Mouse (Mus musculus): ENCODE data around the gene Cdca4. TPM values are rescaled to one million over a fixed set of nuclear protein-coding genes. Genes with fewer than 3 reads are reported as not detected.
A peak's percentile ranks its signal among the peaks of the same experiment; 100 is the strongest.

The Cdca4 gene
- total RNA-seq, 2 experiments from 2014 or later, result 9.4 to 12.0 TPM

DNA sequence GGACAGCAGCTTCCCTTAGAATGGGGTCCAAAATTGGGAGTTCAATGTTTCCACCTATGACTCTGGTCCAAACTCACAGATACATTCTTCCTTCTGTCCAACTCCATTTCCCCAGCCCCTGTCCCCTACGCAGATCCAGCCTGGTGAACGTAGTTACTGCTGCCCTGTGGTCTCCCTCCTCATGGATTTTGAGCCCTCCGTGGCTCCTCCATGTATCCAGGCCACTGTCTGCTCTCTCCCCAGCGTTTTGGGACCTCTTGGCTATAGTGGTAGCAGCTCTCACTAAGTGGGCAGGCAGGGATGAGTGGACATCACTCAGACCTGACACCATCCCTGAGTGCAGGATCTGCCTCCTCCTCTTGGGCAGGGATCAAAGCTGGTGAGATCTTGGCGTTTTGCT is 30.5 kb downstream of the Cdca4 start:
- no peak for DNase-seq

GRCm38 (mm10) chr12:112798332-112798681 is 30.9 kb downstream of the Cdca4 start:
- no peak for DNase-seq

DNA sequence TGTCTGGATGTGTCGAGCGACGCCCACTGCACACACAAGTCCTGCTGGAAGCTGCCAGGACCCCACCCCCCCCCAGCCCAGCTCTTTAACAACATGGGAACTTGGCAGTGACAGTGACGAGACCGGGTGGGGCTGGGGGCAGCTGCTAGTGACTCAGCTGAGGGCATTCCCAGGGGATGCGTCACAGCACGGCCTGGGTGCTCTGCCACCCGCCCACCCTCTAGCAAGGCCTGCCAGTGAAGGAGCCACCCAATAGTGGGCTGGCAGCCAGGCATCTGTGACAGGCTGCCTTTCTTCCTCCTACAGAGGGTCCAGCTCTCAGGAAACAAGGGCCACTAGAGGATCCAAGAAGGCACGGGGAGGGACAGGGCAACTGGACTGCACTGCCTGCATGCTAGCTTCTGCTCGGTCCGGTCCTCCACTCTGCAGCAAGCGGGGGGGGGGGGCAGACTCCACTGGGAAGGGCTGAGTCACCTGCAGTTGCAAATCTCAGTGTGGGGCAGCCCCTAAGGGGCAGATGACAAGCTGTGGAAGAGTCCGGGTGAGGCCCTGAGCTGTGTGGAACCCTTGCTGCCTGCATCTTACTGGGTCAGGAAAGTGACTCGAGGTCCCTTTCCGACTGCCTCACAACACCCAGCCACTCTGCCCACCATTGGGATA is 31.4 kb downstream of the Cdca4 start:
- no peak for DNase-seq

DNA sequence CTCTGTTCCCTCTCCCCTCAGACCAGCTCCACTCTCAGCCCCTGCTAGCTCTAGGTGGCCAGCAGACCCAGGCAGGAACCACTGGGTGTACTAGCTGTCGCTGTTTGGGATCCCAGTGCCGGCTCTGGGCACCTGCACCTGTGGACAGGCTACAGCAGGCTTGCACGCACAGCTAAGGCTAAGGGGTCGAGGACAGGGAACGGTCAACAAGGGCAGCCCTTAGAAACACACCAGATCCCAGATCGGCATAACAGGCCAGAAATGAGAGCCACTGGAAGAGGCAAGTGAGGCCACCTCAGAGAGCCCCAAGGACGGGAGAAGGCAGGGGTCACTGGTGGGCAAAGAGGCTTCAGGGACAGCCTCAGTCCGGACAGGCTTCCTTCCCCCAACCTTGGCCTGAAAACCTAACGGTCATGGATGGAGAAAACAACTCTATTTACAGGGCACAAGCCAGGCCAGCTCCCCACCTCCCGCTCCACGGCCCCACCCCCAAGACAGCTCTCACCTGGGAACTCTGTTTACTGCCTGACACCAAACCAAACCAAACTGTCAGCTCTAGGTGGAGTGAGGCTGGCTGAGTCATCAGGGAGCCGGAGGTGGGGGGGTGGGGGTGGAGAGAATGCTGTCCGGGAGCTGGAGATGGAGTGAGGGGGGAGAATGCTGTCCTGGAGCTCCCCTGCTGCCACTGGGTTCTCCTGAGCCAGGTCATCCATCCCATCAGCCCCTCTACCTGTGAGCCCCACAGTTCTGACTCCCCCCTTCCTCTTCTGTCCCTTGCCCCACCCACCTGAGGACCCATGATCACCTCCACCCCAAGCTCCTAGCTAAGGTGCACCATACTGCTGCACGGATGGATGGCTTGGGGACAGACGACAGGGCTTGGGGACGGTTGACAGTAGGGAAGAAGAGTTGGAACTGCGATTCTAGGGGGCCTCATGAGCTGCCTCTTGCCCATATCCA is 32.4 kb downstream of the Cdca4 start:
- no peak for DNase-seq

DNA sequence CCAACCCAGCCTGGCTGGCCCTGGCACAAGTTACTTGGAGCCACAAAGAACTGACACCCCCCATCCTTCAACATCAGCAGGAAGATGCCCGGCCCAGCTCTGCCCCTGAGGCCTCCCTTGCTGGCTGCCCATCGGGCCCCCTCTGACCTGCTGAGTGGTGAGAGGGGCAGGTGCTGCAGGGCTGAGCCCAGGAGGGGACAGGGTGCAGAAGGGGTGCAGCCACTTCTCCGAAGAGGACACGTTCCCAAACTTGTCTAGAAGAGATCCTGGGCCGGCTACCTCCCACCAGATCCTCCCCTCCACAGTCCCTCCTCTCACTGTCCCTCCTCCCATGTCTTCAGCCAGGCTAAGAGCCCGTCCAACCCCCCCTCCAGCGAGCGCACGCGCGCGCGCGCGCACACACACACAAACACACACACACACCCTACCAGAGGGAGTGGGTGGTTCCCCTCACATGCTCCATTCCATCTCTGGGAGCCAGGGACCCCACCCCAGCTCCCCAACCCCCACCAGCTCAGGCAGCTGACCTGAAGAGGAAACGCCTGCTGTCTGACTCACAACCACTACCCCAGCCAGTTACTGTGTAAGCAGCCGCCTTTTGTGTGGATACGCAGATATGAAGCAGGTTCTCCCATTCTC is 33.6 kb downstream of the Cdca4 start:
- no peak for DNase-seq

GRCm38 (mm10) chr12:112794998-112795397 is 34.2 kb downstream of the Cdca4 start:
- DNase-seq, result no peak

DNA sequence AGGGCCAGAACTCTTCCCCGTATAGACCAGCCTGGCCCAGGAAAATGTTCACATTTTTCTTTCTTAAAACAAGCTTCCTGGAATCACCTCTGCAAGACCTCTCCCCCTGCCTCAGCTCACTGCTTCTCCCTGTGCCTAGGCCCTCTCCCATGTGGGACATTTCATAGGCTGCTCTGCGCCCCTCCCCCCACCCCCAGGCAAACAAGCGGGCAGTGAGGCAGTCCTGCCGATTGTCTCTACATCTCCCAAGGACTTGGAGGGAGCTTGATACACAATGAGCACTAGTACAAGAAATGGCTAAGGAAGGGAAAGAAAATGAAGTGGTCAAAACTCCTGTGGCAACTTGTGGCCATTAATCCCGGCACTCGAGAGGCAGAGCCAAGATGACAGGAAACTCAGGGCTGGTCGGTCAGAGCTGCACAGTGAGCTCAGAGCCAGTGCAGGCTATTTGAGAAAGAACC is 34.8 kb downstream of the Cdca4 start:
- no peak for DNase-seq

GRCm38 (mm10) chr12:112793601-112794355 is 35.4 kb downstream of the Cdca4 start:
- DNase-seq, result peak; percentile 47

DNA sequence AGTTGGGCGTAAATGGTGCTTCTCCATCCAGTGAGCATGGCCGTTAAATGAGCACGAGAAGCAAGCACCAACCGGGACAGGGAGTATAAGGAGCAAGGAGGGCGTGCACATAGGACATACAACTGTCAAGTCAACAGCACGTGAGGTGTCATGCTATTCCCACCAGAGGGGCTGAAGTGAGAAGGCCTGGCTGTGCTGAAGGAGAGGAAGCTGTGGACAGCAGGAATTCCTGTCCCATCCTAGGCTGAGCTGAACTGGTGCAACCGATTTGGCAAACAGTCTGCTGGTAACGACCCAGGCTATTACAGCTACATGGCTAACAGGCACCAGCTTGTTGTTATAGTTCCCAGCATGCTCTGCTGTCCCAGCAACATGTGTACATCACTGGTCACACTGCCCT is 38.2 kb downstream of the Cdca4 start:
- no peak for DNase-seq

- no peak for DNase-seq
These were observed 54.7 kb downstream of the Cdca4 start for GRCm38 (mm10) chr12:112774481-112774880.

GRCm38 (mm10) chr12:112774026-112774425 is 55.2 kb downstream of the Cdca4 start:
- DNase-seq, result no peak

- DNase-seq, result no peak
These were observed 55.9 kb downstream of the Cdca4 start for GRCm38 (mm10) chr12:112773366-112773765.

- DNase-seq, result no peak
These were observed 56.9 kb downstream of the Cdca4 start for GRCm38 (mm10) chr12:112772306-112772705.

DNA sequence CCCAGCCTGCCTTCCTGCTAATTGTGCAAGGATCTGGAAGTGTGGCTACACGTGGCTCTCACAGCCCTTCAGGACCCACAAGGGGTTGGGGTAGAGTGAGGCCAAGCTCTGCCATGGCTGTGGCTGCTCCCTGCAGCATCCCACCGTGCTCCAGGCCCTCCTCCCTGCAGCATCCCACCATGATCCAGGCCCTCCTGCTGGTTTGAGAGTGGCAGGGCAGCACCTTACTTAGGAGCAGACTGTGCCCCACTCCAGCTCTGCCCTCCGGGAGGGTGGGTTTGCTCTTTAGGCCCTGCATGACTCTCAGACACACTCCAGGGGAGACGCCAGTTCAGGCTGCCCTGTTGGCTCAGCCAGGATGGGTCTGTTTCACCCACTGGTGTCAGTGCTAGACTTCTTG is 58.8 kb downstream of the Cdca4 start:
- DNase-seq, result no peak

Other genes starting within 250 kb of the Cdca4 start
- 10 to 100 TPM; 16.8 to 22.5 TPM for gene Inf2, start 240.6 kb downstream of the Cdca4 start, total RNA-seq (2021)
- 100 to 1,000 TPM; 340 to 358 TPM for gene Adssl1, start 209.4 kb downstream of the Cdca4 start, total RNA-seq (2021)
- 10 to 100 TPM; 27.2 to 28.1 TPM for gene Siva1, start 184.7 kb downstream of the Cdca4 start, total RNA-seq (2021)
- 100 to 1,000 TPM; 133 to 142 TPM for gene Akt1, start 154.5 kb downstream of the Cdca4 start, total RNA-seq (2021)
- gene Zbtb42, start 150.6 kb downstream of the Cdca4 start, total RNA-seq (2021), result 1 to 10 TPM; 1.8 to 2.1 TPM
- 10 to 100 TPM; 11.2 to 12.6 TPM for gene Cep170b, start 109.0 kb downstream of the Cdca4 start, total RNA-seq (2021)
- gene Pld4, start 68.8 kb downstream of the Cdca4 start, total RNA-seq (2021), result 1 to 10 TPM; 7.3 to 9.1 TPM
- gene Ahnak2, start 26.8 kb downstream of the Cdca4 start, total RNA-seq (2021), result 10 to 100 TPM; 12.2 to 18.6 TPM
- 1 to 10 TPM in 1 of 2 experiments, under 1 TPM in 1; 0.75 to 1.7 TPM for gene Clba1, start 20.5 kb downstream of the Cdca4 start, total RNA-seq (2021)
- gene Gpr132, start 38.8 kb upstream of the Cdca4 start, total RNA-seq (2021), result under 1 TPM in 1 of 2 experiments, not detected in 1; 0.09 TPM
- 10 to 100 TPM; 29.4 to 40.0 TPM for gene Jag2, start 100.4 kb upstream of the Cdca4 start, total RNA-seq (2021)
- gene Nudt14, start 112.7 kb upstream of the Cdca4 start, total RNA-seq (2021), result 10 to 100 TPM; 17.3 to 17.5 TPM
- gene Btbd6, start 147.1 kb upstream of the Cdca4 start, total RNA-seq (2021), result 10 to 100 TPM; 10.4 to 12.7 TPM
- gene Brf1, start 171.3 kb upstream of the Cdca4 start, total RNA-seq (2021), result 10 to 100 TPM; 28.2 to 37.9 TPM
- gene Pacs2, start 185.1 kb upstream of the Cdca4 start, total RNA-seq (2021), result 10 to 100 TPM; 51.8 to 54.4 TPM
- under 1 TPM in 1 of 2 experiments, not detected in 1; 0.20 TPM for gene Tex22, start 245.1 kb upstream of the Cdca4 start, total RNA-seq (2021)